Mouse (Mus musculus) erythroblast, embryonic 14.5 days (primary cell): ENCODE measurements around the gene Stam.

ENCODE experiments used
- GATA1 ChIP-seq: IDR thresholded peaks from 2 replicates; pipeline ENCODE4 v1.6.1; 2012; ENCODE audit warnings: low read length, inconsistent platforms, mixed read lengths
- TAL1 ChIP-seq: IDR thresholded peaks from 3 replicates; pipeline ENCODE4 v1.6.1; 2012; ENCODE audit warnings: low read length, inconsistent platforms, mixed read lengths

DNA sequence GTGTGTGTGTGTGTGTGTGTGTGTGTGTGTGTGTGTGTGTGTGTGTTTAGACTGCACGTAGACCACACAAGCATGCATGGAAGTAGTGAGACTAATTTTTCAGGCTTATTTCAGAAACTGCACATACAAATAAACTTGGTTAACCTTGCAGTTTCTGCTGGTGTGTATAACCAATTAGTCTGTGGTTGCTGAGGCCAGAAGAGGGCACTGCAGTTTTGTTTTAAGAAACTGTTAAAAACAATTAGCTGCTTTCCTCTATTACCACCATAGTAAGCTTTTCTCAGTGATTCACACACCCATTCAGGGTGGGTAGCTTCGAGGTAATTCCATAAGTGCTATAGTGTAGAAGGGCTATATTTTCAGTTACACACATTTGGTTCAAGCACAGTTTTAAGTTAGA lies 76.9 kb downstream of the Stam start:
- TF ChIP-seq GATA1 (no peak), TAL1 (no peak)
